Mouse (Mus musculus) activated CD4-positive, CD25-positive, alpha-beta regulatory T cell, adult 4 months (primary cell): ENCODE data around the gene Sec63. TPM values are rescaled to one million over a fixed set of nuclear protein-coding genes. Genes with fewer than 3 reads are reported as not detected.
A peak's percentile ranks its signal among the peaks of the same experiment; 100 is the strongest.

Source experiments
- ATAC-seq: one replicate; pipeline ENCODE4 v1.8.0; 2017
- polyA plus RNA-seq, 2 experiments: library from polyadenylated mRNA; unstranded; fragments of 100-300 nt; shearing (Covaris generic); gene quantifications; one replicate each; pipeline ENCODE4 v1.2.1; 2017

Sec63 gene
- polyA plus RNA-seq, 2 experiments from 2014 or later: 15.9 to 19.1 TPM

- ATAC-seq: no peak
Observed at GRCm38 (mm10) chr10:42830409-42830808, 69.1 kb downstream of the Sec63 start.

- ATAC-seq: no peak
Observed at GRCm38 (mm10) chr10:42832677-42833076, 71.4 kb downstream of the Sec63 start.

GRCm38 (mm10) chr10:42833871-42834727 lies 72.8 kb downstream of the Sec63 start:
- ATAC-seq: no peak

- ATAC-seq: no peak
Observed at GRCm38 (mm10) chr10:42838106-42838505, 76.8 kb downstream of the Sec63 start.

GRCm38 (mm10) chr10:42838736-42839135 lies 77.4 kb downstream of the Sec63 start:
- peak; percentile 82 for ATAC-seq

GRCm38 (mm10) chr10:42840036-42840435 lies 78.7 kb downstream of the Sec63 start:
- no peak for ATAC-seq

- no peak for ATAC-seq
Observed at GRCm38 (mm10) chr10:42841531-42842195, 80.4 kb downstream of the Sec63 start.

- ATAC-seq: no peak
Observed at GRCm38 (mm10) chr10:42842358-42842757, 81.1 kb downstream of the Sec63 start.

- ATAC-seq: no peak
Observed at GRCm38 (mm10) chr10:42843416-42843815, 82.1 kb downstream of the Sec63 start.

- ATAC-seq: no peak
Observed at GRCm38 (mm10) chr10:42845480-42845879, 84.2 kb downstream of the Sec63 start.

GRCm38 (mm10) chr10:42848179-42849080 lies 87.1 kb downstream of the Sec63 start:
- ATAC-seq: no peak

- no peak for ATAC-seq
Observed at GRCm38 (mm10) chr10:42849081-42849400, 87.7 kb downstream of the Sec63 start.

GRCm38 (mm10) chr10:42854838-42855237 lies 93.5 kb downstream of the Sec63 start:
- ATAC-seq: no peak

- ATAC-seq: no peak
Observed at GRCm38 (mm10) chr10:42855250-42855649, 94.0 kb downstream of the Sec63 start.

GRCm38 (mm10) chr10:42856574-42856973 lies 95.3 kb downstream of the Sec63 start:
- ATAC-seq: no peak

GRCm38 (mm10) chr10:42857021-42857420 lies 95.7 kb downstream of the Sec63 start:
- no peak for ATAC-seq

GRCm38 (mm10) chr10:42859781-42860158 lies 98.5 kb downstream of the Sec63 start:
- no peak for ATAC-seq

- peak; percentile 68 for ATAC-seq
Observed at GRCm38 (mm10) chr10:42860159-42860911, 99.0 kb downstream of the Sec63 start, which contains the start of gene Scml4. Gene Scml4, plus strand, starts transcription at chr10:42860370.

- ATAC-seq: no peak
Observed at GRCm38 (mm10) chr10:42861446-42861845, 100.2 kb downstream of the Sec63 start.

- ATAC-seq: peak; percentile 76
Observed at GRCm38 (mm10) chr10:42862102-42862740, 100.9 kb downstream of the Sec63 start.

- ATAC-seq: no peak
Observed at GRCm38 (mm10) chr10:42862806-42863205, 101.5 kb downstream of the Sec63 start.
